Mouse (Mus musculus) thymus, adult 2 months (tissue): Measurements from ENCODE around the gene Slc9a9. TPM values are rescaled to one million over a fixed set of nuclear protein-coding genes. Genes with fewer than 3 reads are reported as not detected.

ENCODE experiments used
- DNase-seq: peaks from one replicate; pipeline ENCODE4 v3.0.0; 2021
- H3K27ac ChIP-seq: fragments of 200-500 bp; 2 replicates; pipeline ENCODE4 v1.5.1; 2012; ENCODE audit warnings: low read length, control low read depth; ENCODE audit not compliant: control insufficient read depth, insufficient read depth
- H3K27me3 ChIP-seq: fragments of 200-500 bp; 2 replicates; pipeline ENCODE4 v1.6.1; 2012; ENCODE audit warnings: mild to moderate bottlenecking, low read length, moderate library complexity, mixed read lengths; ENCODE audit not compliant: control insufficient read depth, insufficient read depth
- H3K36me3 ChIP-seq: fragments of 200-500 bp; 2 replicates; pipeline ENCODE4 v1.6.1; 2012; ENCODE audit warnings: mild to moderate bottlenecking, low read length, moderate library complexity; ENCODE audit not compliant: control insufficient read depth, insufficient read depth
- H3K4me1 ChIP-seq: fragments of 200-500 bp; replicated peaks from 2 replicates; pipeline ENCODE4 v1.6.1; 2012; ENCODE audit warnings: low read length; ENCODE audit not compliant: control insufficient read depth, insufficient read depth
- H3K4me3 ChIP-seq: fragments of 200-500 bp; 2 replicates; pipeline ENCODE4 v1.5.1; 2012; ENCODE audit warnings: mild to moderate bottlenecking, low read length, control low read depth, moderate library complexity; ENCODE audit not compliant: control insufficient read depth, insufficient read depth
- CTCF ChIP-seq: fragments of 200-500 bp; IDR thresholded peaks from 2 replicates; pipeline ENCODE4 v1.5.1; 2012; ENCODE audit warnings: mild to moderate bottlenecking, control low read depth, low read length, moderate library complexity, borderline replicate concordance; ENCODE audit not compliant: control insufficient read depth, poor library complexity, insufficient read depth; ENCODE audit errors: extremely low read depth
- POLR2A ChIP-seq: fragments of 200-500 bp; IDR thresholded peaks from 2 replicates; pipeline ENCODE4 v1.6.1; 2012; ENCODE audit warnings: mild to moderate bottlenecking, low read length, control low read depth, moderate library complexity; ENCODE audit not compliant: control insufficient read depth, poor library complexity, insufficient read depth; ENCODE audit errors: extremely low read depth
- WGBS: fragments of 180-500 bp; shearing (Covaris S2); methylation state at CpG from one replicate; pipeline ENCODE4 v1.1.7; 2018; 5-methylcytosine and 5-hydroxymethylcytosine counted together
- polyA plus RNA-seq: library from polyadenylated mRNA; depleted of rRNA; stranded (reverse); fragments of >200 nt; gene quantifications from 2 replicates; pipeline ENCODE4 v1.2.3, GENCODE M21; 2012

The Slc9a9 gene
- polyA plus RNA-seq, 1 experiment = 49.7 TPM

DNA sequence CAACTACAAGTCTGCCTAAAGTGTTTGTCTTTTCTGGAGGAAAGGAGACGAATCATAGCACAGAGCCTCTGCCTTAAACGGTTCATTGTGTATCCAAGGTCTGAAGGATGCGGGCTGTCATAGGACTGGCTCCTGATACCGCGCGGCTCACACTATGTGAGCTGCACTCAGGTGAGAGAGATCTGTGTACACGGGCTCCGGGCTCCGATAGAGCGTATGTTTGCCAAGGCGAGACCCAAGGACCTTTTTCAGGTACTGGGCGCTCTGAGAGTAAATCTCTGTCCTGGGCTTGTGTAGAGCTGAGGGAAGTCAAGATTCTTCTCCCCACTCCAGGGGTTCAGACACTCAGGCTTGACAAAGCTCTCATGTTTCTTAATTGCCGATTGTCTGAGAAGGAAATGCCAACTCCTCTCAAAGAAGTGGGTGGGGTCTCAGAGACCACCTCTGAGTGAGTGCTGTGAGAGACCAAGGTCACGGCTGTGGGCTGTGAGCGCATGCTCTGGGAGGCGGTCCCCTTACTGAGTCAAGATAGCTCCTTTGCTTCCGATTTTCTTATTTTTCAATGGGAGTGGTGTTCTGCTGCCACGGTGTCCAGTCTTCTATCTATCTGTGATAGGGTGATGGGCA lies 10.9 kb downstream of the Slc9a9 start:
- H3K4me1 ChIP-seq = peaks cover 11% of the 10 kb centered on the region
- H3K27ac ChIP-seq = no peak overlapping the region
- WGBS = 93% methylated on average over 18 of the region's 18 CpGs
- no peak for DNase-seq
- no peaks in the 10 kb centered on the region for H3K27me3 ChIP-seq
- no peak overlapping the region for H3K4me3 ChIP-seq
- TF ChIP-seq CTCF (no peak), POLR2A (no peak)
- H3K36me3 ChIP-seq = peaks cover 22% of the 10 kb centered on the region

DNA sequence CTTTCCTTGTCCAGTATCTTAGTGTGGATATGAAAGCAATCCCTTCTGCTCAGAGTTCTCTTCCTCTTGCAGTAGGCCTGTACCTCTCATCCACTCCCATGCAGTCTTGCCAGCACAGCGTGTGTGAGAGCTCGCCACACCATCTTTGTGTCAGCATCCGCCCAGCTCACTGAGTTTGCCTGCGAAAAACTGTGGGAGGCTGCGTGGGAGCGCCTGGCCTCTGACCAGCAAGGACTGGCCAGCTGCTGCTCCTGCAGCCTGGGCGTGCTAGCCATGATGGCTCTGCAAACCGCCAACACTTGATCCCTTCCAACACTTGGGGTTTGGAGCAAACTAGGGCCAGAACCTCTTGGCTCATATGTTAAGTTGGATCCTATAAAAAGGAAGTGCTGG lies 11.4 kb downstream of the Slc9a9 start:
- WGBS = 92% methylated on average over 8 of the region's 8 CpGs
- no peak for DNase-seq

DNA sequence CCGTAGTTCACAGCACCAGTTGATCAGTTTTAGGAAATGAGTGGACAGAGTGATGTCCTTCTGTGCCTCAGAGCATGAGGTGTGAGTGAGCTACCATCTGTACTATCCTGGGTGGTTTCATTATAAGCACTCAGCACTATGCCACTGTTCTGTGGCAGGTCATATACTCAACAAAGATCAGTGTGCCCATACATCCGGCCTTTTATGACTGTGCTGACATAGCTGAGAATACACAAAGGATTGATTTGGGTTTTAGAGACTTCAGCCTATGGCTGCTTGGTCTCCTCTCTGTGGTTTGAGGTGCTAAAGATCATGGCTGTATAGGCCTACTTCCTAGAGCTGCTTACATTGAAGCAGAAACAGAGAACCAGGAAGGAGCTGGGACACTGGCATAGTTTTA lies 12.6 kb downstream of the Slc9a9 start:
- 72% methylated on average over 2 of the region's 2 CpGs for WGBS
- H3K4me1 ChIP-seq = peaks cover 11% of the 10 kb centered on the region
- peaks cover 38% of the 10 kb centered on the region for H3K36me3 ChIP-seq
- no peak for TF ChIP-seq POLR2A
- no peak for TF ChIP-seq CTCF
- no peaks in the 10 kb centered on the region for H3K27me3 ChIP-seq
- DNase-seq = no peak
- no peak overlapping the region for H3K27ac ChIP-seq
- H3K4me3 ChIP-seq = no peak overlapping the region

More for the DNA sequence above, 11.4 kb downstream of the Slc9a9 start:
- Histone ChIP-seq H3K36me3 (peaks cover 28% of the 10 kb centered on the region), H3K27ac (no peak overlapping the region), H3K27me3 (no peaks in the 10 kb centered on the region), H3K4me1 (peaks cover 11% of the 10 kb centered on the region), H3K4me3 (no peak overlapping the region)
- TF ChIP-seq CTCF (no peak), POLR2A (no peak)

- no peak for DNase-seq
These were observed 15.9 kb downstream of the Slc9a9 start for GRCm38 (mm10) chr9:94685640-94686039.

DNA sequence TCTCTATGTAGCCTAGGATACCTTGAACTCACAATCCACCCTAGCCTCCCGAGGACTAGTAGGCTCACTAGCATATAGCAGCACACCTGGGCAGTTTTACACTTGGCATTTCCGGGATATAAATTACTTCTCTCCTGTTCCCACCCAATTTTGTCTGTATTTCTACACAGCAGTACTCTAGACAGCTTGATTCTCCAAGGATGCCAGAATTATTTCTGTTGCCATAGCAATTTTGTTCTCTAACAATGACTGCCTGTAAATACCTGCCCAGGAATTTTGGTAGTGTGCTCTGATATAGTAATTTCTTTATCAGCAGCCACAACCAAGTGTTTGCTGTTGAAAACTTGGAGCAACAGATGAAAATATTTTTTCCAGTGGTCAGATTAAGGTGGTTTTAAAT lies 16.7 kb downstream of the Slc9a9 start:
- TF ChIP-seq CTCF (no peak), POLR2A (no peak)
- Histone ChIP-seq H3K36me3 (peaks cover 56% of the 10 kb centered on the region), H3K27me3 (no peaks in the 10 kb centered on the region), H3K4me1 (peaks cover 11% of the 10 kb centered on the region), H3K27ac (no peak overlapping the region), H3K4me3 (no peak overlapping the region)
- no peak for DNase-seq
- WGBS = 92% methylated on average over 2 of the region's 2 CpGs

More at GRCm38 (mm10) chr9:94685640-94686039, 15.9 kb downstream of the Slc9a9 start:
- 94% methylated on average over 1 of the region's 1 CpGs for WGBS
- H3K4me1 ChIP-seq = peaks cover 8% of the 10 kb centered on the region
- peaks cover 56% of the 10 kb centered on the region for H3K36me3 ChIP-seq
- no peak overlapping the region for H3K4me3 ChIP-seq
- no peak overlapping the region for H3K27ac ChIP-seq
- no peak for TF ChIP-seq POLR2A
- TF ChIP-seq CTCF = no peak
- no peaks in the 10 kb centered on the region for H3K27me3 ChIP-seq

DNA sequence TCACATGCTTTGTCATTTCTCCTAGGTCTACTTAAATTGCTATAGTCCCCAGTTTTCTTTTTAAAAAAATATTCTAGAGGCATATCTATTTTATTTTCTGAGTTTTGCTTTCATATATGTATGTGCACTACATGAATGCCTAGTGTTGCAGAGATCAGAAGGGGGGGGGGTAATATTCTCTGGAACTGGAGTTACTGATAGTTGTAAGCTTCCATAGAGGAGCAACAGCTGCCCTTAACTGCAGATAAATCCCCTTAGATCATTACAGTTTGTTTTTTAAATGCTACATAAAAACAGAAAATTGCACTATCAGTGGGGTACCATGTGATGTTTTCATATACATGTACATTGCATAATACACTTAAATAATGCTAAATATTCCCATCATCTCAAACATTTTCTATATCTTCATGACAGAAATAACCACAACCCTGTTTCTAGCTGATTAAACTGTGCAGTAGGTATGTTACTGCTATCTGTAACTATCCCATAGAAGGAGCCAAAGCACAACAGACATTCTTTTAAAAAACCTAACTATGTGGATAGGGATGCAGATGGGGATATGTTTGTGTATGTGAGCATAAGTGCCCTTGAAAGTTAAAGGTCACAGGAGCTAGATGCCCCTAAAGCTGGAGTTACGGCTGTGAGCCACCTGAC lies 17.6 kb downstream of the Slc9a9 start:
- Histone ChIP-seq H3K27me3 (no peaks in the 10 kb centered on the region), H3K4me1 (peaks cover 16% of the 10 kb centered on the region), H3K4me3 (no peak overlapping the region), H3K36me3 (peaks cover 56% of the 10 kb centered on the region), H3K27ac (no peak overlapping the region)
- WGBS = 97% methylated on average over 1 of the region's 1 CpGs
- TF ChIP-seq CTCF (no peak), POLR2A (no peak)
- no peak for DNase-seq
